Mouse (Mus musculus): Measurements from ENCODE around the gene Limch1. TPM values are rescaled to one million over a fixed set of nuclear protein-coding genes. Genes with fewer than 3 reads are reported as not detected.

Limch1 gene
- polyA plus RNA-seq, 1 experiment: not detected

DNA sequence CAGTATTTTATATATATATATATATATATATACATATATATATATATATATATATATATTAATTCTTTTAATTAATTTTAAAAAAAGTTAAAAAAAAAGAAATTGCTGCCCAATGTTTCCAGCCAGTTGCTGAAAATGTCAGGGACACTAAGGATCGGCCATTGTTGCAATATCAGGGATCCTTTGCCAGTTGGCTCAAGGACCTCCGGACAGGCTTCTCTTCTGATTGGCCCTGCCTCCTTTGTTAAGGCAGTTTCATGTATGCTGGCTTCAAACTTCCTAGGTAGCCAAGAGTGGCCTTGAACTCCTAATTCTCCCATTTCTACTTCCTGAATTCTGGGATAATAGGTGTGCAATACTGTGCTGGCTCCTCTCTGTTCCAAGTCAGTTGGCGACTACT, 6.3 kb upstream of the Limch1 start:
- Histone ChIP-seq H3K4me1 (ENCODE audit: control insufficient read depth, insufficient read depth, low read length) (no peaks in the 10 kb centered on the region), H3K4me3 (ENCODE audit: insufficient read depth, low read length) (no peak overlapping the region), H3K27ac (ENCODE audit: insufficient read depth, low read depth, low read length) (no peak overlapping the region)
- no peak for TF ChIP-seq CTCF (IDR thresholded peaks at IDR 0.05; ENCODE audit: low read depth, low read length)
- TF ChIP-seq POLR2A (IDR thresholded peaks at IDR 0.05; ENCODE audit: borderline replicate concordance, low read depth, low read length): no peak

DNA sequence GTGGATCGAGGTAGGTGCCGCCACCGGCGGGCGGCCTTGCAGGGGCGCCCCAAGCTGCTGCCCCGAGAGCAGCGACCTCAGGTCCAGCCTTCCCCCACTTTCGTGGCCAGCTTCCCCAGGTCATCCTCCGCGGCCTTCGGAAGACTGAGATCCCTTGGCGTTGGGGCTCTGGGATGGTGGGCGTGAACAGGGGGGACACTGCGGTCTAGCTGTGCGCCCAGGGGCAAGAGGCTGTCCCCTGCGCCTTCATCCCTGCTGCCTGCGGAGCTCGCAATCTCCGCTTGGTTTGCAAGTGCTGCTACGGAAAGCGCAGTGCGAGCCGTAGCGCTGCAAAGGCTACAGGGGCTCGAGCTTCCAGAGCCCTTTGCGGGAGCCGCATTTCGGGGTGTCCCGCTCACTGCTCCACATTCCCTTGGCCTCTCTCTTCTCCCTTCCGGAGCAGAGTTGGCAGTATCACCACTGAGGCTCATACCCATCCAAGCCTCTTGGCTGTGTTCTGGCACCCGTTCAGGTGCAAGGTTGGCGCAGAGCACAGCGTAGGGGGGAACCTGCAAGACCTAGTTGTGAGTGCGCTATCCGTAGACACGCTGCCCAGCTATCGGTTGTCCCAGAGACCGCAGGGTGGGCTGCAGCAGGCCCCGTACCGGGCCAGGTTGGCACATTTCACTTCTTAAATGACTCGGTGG, 512 bp downstream of the Limch1 start:
- no peak for TF ChIP-seq CTCF (IDR thresholded peaks at IDR 0.05; ENCODE audit: low read depth, low read length)
- TF ChIP-seq POLR2A (IDR thresholded peaks at IDR 0.05; ENCODE audit: borderline replicate concordance, low read depth, low read length): no peak
- peak overlapping the region; percentile 50 for H3K4me3 ChIP-seq (ENCODE audit: insufficient read depth, low read length)
- no peak overlapping the region for H3K27ac ChIP-seq (ENCODE audit: insufficient read depth, low read depth, low read length)
- H3K4me1 ChIP-seq (ENCODE audit: control insufficient read depth, insufficient read depth, low read length): peaks cover 3% of the 10 kb centered on the region; the same call in 1 of the 2 replicates

DNA sequence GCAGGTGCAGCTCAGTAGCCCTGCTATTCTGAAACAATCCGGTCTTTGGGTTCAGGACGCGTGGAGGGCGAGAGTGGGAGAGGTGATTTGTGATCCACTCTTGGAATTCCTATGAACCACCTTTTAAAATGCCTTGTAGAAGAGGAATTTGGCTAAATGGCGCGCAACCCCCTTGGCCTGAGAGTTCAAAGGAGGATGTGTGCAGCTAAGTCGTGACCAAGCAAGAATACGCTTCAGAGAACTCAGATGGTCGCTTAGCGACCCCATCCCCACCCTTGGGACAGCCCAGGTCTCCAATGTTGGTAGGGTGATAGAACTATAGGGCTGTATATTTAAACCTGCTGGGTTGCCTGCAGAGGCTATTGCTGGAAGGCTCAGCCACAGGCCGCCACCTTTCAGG, 1.1 kb downstream of the Limch1 start:
- Histone ChIP-seq H3K4me3 (ENCODE audit: insufficient read depth, low read length) (no peak overlapping the region), H3K4me1 (ENCODE audit: control insufficient read depth, insufficient read depth, low read length) (peaks cover 6% of the 10 kb centered on the region), H3K27ac (ENCODE audit: insufficient read depth, low read depth, low read length) (no peak overlapping the region)
- TF ChIP-seq POLR2A (IDR thresholded peaks at IDR 0.05; ENCODE audit: borderline replicate concordance, low read depth, low read length) (no peak), CTCF (IDR thresholded peaks at IDR 0.05; ENCODE audit: low read depth, low read length) (no peak)

DNA sequence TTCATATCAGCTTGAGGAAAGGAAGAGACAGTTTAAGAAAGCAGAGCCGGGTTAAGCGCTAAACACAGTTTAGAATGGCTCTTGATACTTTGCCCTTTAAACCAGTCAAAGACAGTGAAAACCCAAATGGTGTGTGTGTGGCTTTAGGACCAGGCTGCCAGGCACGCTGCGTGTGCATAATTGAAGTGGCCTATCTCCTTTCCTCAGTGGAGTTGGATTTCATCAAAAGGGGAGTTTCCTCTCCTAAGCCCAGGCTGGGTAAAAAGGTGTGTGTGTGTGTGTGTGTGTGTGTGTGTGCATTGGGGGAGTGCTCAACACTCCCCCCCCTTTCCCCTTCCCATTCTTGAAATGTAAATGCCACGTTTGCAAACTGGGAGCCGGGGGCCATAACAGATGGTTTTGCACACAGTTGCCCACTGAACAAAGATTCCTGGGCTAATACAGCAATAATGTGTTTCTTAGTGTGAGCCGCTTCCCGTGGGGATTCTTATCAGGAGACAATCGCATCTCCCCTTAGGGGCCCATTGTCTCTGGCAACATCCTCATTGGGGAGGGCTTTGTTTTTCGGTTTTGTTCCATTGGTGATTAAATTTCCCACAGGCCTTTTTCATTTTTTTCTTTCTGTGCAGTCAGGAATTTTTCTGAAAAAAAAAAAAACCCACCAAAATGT, 2.3 kb downstream of the Limch1 start:
- H3K27ac ChIP-seq (ENCODE audit: insufficient read depth, low read depth, low read length): no peak overlapping the region
- no peak overlapping the region for H3K4me3 ChIP-seq (ENCODE audit: insufficient read depth, low read length)
- H3K4me1 ChIP-seq (ENCODE audit: control insufficient read depth, insufficient read depth, low read length): peaks cover 6% of the 10 kb centered on the region
- TF ChIP-seq CTCF (IDR thresholded peaks at IDR 0.05; ENCODE audit: low read depth, low read length) (no peak), POLR2A (IDR thresholded peaks at IDR 0.05; ENCODE audit: borderline replicate concordance, low read depth, low read length) (no peak)

DNA sequence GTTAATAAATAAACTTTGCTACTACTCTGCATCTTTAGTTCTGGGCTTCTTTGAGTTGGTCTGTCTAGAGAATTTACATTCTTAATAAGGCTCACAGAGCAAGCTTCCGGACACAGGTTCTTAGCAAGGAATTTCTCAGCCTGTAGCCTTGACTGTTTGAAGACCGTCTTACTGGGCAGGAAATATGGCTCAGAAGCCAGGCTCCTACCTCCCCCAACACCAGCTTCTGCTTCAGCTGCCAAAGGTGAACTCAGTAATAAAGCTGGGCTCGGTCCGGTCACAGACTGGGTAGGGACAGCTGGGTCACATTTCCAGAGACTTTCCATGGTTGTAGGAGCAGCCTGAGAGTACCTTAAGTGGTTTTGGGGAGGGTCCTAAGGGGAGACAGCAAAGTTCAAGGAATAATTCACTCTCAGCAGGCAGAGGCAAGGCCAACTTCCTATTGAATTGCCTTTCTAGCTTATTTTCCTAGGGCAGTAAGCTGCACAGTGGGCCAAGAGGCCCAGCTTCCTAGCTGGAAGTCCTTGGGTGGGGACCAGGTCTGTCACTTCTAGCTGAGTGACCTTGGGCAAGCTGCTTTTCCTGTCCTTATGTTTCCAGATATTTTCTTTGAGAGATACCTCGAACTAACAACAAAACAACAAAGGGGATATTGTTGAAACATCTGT, 3.0 kb downstream of the Limch1 start:
- no peak overlapping the region for H3K4me3 ChIP-seq (ENCODE audit: insufficient read depth, low read length)
- no peak for TF ChIP-seq CTCF (IDR thresholded peaks at IDR 0.05; ENCODE audit: low read depth, low read length)
- peaks cover 6% of the 10 kb centered on the region for H3K4me1 ChIP-seq (ENCODE audit: control insufficient read depth, insufficient read depth, low read length)
- H3K27ac ChIP-seq (ENCODE audit: insufficient read depth, low read depth, low read length): no peak overlapping the region

DNA sequence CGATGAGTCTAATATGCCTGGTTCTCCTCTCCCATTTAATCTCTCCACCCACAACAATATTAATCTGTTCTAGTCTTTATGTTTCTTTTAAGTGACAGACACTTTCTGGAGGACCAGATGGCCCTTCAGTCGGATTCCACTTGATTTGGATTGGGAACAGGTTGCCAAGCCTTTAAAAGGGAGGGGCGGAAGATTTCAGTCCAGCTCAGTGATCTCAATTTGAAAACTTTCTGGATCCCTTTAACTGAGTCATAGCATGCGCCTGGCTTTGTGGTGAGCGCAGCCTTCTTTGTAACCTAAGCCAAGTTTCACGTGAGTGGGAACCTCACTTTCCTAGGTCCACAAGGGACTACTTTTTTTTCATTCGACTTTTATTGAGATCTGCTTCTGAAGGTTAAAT, 5.0 kb downstream of the Limch1 start:
- H3K4me3 ChIP-seq (ENCODE audit: insufficient read depth, low read length): no peak overlapping the region
- no peak for TF ChIP-seq CTCF (IDR thresholded peaks at IDR 0.05; ENCODE audit: low read depth, low read length)
- TF ChIP-seq POLR2A (IDR thresholded peaks at IDR 0.05; ENCODE audit: borderline replicate concordance, low read depth, low read length): no peak
- H3K4me1 ChIP-seq (ENCODE audit: control insufficient read depth, insufficient read depth, low read length): peaks cover 10% of the 10 kb centered on the region
- H3K27ac ChIP-seq (ENCODE audit: insufficient read depth, low read depth, low read length): no peak overlapping the region

DNA sequence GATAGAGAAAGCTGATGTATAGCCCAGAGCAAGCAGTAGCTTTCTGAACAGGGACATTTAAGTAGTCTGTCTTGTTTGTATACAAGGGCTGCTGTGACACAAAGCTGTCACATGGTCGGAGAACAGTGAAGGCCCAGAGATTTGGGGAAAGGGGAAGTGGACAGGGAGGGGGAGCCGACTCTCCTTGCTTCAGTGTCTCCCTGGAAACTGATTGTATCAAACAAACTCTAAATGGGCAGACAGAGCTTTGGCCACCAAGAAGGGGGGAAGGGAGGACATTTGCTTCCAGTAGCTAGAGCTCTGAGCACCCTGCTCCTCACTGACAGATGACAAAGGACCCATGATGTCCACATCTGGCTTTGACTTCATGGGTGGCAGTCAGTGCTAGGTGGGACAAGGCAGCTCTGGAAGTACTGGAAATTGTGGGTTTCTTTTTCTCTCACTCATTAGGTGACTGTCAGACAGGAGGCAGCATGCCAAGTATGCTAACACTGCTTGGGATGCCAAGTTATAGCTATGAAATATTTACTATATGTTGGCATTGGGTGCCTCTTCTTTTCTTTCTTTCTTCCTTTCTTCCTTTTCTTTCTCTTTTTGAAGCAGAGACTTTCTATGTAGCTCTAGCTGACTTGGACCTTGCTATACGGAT, 5.8 kb downstream of the Limch1 start:
- peaks cover 10% of the 10 kb centered on the region for H3K4me1 ChIP-seq (ENCODE audit: control insufficient read depth, insufficient read depth, low read length)
- no peak overlapping the region for H3K27ac ChIP-seq (ENCODE audit: insufficient read depth, low read depth, low read length)
- no peak overlapping the region for H3K4me3 ChIP-seq (ENCODE audit: insufficient read depth, low read length)

DNA sequence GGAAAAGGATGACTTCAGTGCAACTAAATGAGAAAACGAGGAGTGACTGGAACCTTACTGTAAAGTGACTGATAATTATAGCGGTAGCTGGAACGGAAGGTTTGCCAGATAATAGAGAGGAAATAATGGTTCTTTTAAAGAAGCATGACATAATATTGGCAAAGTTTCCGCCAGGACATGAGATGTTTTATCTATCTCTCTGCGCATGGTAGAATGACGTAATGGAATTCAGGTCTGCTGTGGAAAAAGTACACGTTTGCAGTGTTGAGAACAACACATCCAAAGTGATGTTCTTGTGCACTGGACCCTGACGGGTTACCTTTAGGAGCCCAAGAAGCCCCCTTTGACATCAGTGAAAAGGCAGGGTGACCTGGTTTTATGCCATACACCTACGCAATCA, 8.0 kb downstream of the Limch1 start:
- no peak overlapping the region for H3K4me3 ChIP-seq (ENCODE audit: insufficient read depth, low read length)
- H3K27ac ChIP-seq (ENCODE audit: insufficient read depth, low read depth, low read length): no peak overlapping the region
- TF ChIP-seq POLR2A (IDR thresholded peaks at IDR 0.05; ENCODE audit: borderline replicate concordance, low read depth, low read length) (no peak), CTCF (IDR thresholded peaks at IDR 0.05; ENCODE audit: low read depth, low read length) (no peak)
- peaks cover 10% of the 10 kb centered on the region for H3K4me1 ChIP-seq (ENCODE audit: control insufficient read depth, insufficient read depth, low read length)

More for the DNA sequence above, 5.8 kb downstream of the Limch1 start:
- TF ChIP-seq CTCF (IDR thresholded peaks at IDR 0.05; ENCODE audit: low read depth, low read length): no peak
- no peak for TF ChIP-seq POLR2A (IDR thresholded peaks at IDR 0.05; ENCODE audit: borderline replicate concordance, low read depth, low read length)

DNA sequence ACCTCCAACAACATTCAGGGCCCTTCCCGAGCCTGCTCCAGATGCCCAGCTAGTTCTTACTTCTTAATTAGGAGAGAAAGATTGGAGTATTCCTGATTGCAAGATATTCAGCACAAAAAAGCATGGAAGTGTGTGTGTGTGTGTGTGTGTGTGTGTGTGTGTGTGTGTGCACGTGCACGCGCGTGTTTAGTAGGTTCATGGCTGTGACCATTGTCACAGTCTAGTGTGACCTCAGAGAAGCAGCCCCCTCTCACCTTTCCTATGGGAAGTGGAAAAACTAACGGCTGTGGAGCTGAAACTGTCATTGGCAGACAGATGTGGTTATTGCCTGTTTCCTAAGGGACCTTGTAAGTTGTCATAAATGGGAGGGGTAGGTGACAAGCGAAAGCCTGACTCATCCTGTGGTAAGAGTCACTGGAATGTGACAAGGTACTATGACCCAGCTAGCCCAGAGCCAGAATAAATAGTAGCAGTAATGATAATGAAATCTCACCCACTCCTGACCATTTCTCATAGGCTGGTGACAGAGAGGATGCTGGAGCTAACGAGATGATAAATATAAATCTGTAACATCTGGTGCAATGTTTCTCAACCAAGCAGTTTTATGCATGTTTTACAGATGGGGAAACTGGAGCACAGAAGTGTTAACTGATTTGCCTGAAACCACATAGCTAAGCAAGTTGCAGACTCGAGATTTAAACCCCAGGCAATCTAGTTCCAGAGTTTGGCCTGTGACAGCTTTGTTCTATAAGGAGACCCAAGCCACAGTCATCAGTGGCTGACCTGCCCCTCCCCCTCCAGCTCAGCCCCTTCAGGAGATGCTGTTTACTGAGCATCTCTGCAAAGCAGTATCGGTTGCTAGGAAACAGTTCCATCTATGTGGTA, 11.4 kb downstream of the Limch1 start:
- Histone ChIP-seq H3K27ac (ENCODE audit: insufficient read depth, low read depth, low read length) (no peak overlapping the region), H3K4me1 (ENCODE audit: control insufficient read depth, insufficient read depth, low read length) (peaks cover 4% of the 10 kb centered on the region), H3K4me3 (ENCODE audit: insufficient read depth, low read length) (no peak overlapping the region)
- TF ChIP-seq POLR2A (IDR thresholded peaks at IDR 0.05; ENCODE audit: borderline replicate concordance, low read depth, low read length) (no peak), CTCF (IDR thresholded peaks at IDR 0.05; ENCODE audit: low read depth, low read length) (no peak)

Measured in bone marrow macrophage, adult 2 months (primary cell).